Mouse (Mus musculus): ENCODE results near the gene Cldn6. TPM values are rescaled to one million over a fixed set of nuclear protein-coding genes. Genes with fewer than 3 reads are reported as not detected.
A peak's percentile ranks its signal among the peaks of the same experiment; 100 is the strongest.

The Cldn6 gene
- polyA plus RNA-seq, 1 experiment from 2014 or later = 237 TPM

- H3K36me3 ChIP-seq = no peaks in the 10 kb centered on the region
- peak within 1 kb of the TSS; percentile 98 for H3K27ac ChIP-seq
- H3K4me2 ChIP-seq = peak within 1 kb of the TSS; percentile 71
- WGBS = under 1% methylated on average over 72 of the region's 73 CpGs
- peak; percentile 94 for ATAC-seq (ENCODE audit: borderline replicate concordance, extremely low read depth, low FRiP score, low TSS enrichment)
- H3K27me3 ChIP-seq = no peaks in the 10 kb centered on the region
- H3K9ac ChIP-seq = peak within 1 kb of the TSS; percentile 89
- H3K4me3 ChIP-seq = peak within 1 kb of the TSS; percentile 97
- H3K9me3 ChIP-seq = no peaks in the 10 kb centered on the region
- peaks cover 19% of the 10 kb centered on the region for H3K4me1 ChIP-seq
These were observed 47.1 kb downstream of the Cldn6 start, which contains the start of gene Pkmyt1 for GRCm38 (mm10) chr17:23725999-23726757. Gene Pkmyt1, plus strand, starts transcription at chr17:23726336.

DNA sequence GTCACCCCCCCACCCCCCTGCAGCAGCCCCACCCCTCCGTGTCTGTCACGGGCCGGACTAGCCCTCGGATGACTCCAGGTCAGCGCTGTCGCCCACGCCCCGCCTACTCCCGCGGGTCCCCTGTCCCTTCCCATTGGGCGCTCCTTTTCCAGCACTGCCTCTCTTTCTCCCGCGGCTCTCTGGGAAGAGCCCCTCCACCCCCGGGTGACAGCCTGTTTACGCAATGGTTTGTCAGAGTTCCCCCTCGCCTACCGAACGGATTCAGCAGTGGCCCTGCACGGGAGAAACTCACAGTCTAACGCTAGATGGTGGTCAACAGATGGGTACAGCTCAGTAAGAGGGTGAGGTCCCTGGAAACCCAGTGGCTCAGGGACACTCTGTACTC is 47.7 kb downstream of the Cldn6 start:
- H3K4me3 ChIP-seq = peak overlapping the region; percentile 97
- no peaks in the 10 kb centered on the region for H3K36me3 ChIP-seq
- H3K27ac ChIP-seq = peak overlapping the region; percentile 98
- peak; percentile 94 for ATAC-seq (ENCODE audit: borderline replicate concordance, extremely low read depth, low FRiP score, low TSS enrichment)
- no peaks in the 10 kb centered on the region for H3K27me3 ChIP-seq
- H3K9ac ChIP-seq = peak overlapping the region; percentile 89
- H3K4me1 ChIP-seq = peaks cover 19% of the 10 kb centered on the region
- WGBS = under 1% methylated on average over 20 of the region's 20 CpGs
- no peaks in the 10 kb centered on the region for H3K9me3 ChIP-seq
- H3K4me2 ChIP-seq = peak overlapping the region; percentile 71

DNA sequence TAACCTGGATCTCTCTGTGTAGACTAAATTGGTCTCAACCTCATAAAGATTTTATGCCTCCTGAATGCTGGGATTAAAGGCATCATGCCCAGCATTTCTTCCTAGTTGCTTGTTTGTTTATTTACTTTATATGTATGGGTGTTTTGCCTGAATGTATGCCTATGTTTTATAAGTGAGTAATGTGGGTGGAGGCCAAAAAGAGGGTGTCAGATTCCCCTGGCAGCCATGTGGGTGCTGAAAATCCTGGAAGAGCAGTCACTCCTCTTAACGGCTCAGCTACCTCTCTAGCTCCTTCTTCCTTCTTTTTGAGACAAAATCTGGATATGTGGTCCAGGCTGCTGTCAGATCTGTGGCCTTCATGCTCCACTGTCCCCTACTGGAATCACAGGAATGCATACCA is 51.4 kb downstream of the Cldn6 start:
- ATAC-seq (ENCODE audit: borderline replicate concordance, extremely low read depth, low FRiP score, low TSS enrichment) = no peak
- Histone ChIP-seq H3K4me1 (peaks cover 34% of the 10 kb centered on the region), H3K4me3 (no peak overlapping the region), H3K27me3 (no peaks in the 10 kb centered on the region), H3K27ac (no peak overlapping the region), H3K9ac (no peak overlapping the region), H3K9me3 (no peaks in the 10 kb centered on the region), H3K4me2 (no peak overlapping the region), H3K36me3 (peaks cover 8% of the 10 kb centered on the region; the same call in 1 of the 2 replicates)
- WGBS = 42% methylated on average over 1 of the region's 1 CpGs

Other genes with a start within 250 kb of the Cldn6 start
- gene Vmn2r117, start 199.6 kb upstream of the Cldn6 start, polyA plus RNA-seq (2015; fragmentation: Nextera tagmentation; extraction: Ambion mirVana) = not detected in 2 replicates
- 20.9 and 21.5 TPM in 2 replicates for gene Zfp213, start 115.0 kb upstream of the Cldn6 start, polyA plus RNA-seq (2015; fragmentation: Nextera tagmentation; extraction: Ambion mirVana)
- gene Zfp13, start 79.8 kb upstream of the Cldn6 start, polyA plus RNA-seq (2015; fragmentation: Nextera tagmentation; extraction: Ambion mirVana) = 15.0 and 15.3 TPM in 2 replicates
- 0.18 and 0.40 TPM in 2 replicates for gene Zscan10, start 78.4 kb upstream of the Cldn6 start, polyA plus RNA-seq (2015; fragmentation: Nextera tagmentation; extraction: Ambion mirVana)
- 0.41 and 0.53 TPM in 2 replicates for gene Mmp25, start 34.0 kb upstream of the Cldn6 start, polyA plus RNA-seq (2015; fragmentation: Nextera tagmentation; extraction: Ambion mirVana)
- gene Bicdl2, start 18.7 kb upstream of the Cldn6 start, polyA plus RNA-seq (2015; fragmentation: Nextera tagmentation; extraction: Ambion mirVana) = 3.5 and 4.0 TPM in 2 replicates
- gene Hcfc1r1, start 5.7 kb upstream of the Cldn6 start, polyA plus RNA-seq (2015; fragmentation: Nextera tagmentation; extraction: Ambion mirVana) = 59.5 and 64.5 TPM in 2 replicates
- gene Thoc6, start 5.4 kb upstream of the Cldn6 start, polyA plus RNA-seq (2015; fragmentation: Nextera tagmentation; extraction: Ambion mirVana) = 48.3 and 49.1 TPM in 2 replicates
- gene Tnfrsf12a, start 1.8 kb upstream of the Cldn6 start, polyA plus RNA-seq (2015; fragmentation: Nextera tagmentation; extraction: Ambion mirVana) = 26.8 and 28.5 TPM in 2 replicates
- 4.4 and 4.8 TPM in 2 replicates for gene Cldn9, start 4.8 kb downstream of the Cldn6 start, polyA plus RNA-seq (2015; fragmentation: Nextera tagmentation; extraction: Ambion mirVana)
- 0.09 and 0.28 TPM in 2 replicates for gene 1520401A03Rik, start 43.5 kb downstream of the Cldn6 start, polyA plus RNA-seq (2015; fragmentation: Nextera tagmentation; extraction: Ambion mirVana)
- gene Pkmyt1, start 47.1 kb downstream of the Cldn6 start, polyA plus RNA-seq (2015; fragmentation: Nextera tagmentation; extraction: Ambion mirVana) = 61.7 and 68.6 TPM in 2 replicates
- gene Paqr4, start 61.6 kb downstream of the Cldn6 start, polyA plus RNA-seq (2015; fragmentation: Nextera tagmentation; extraction: Ambion mirVana) = 43.9 and 46.7 TPM in 2 replicates
- 0.38 and 1.1 TPM in 2 replicates for gene Kremen2, start 66.6 kb downstream of the Cldn6 start, polyA plus RNA-seq (2015; fragmentation: Nextera tagmentation; extraction: Ambion mirVana)
- gene Flywch1, start 92.4 kb downstream of the Cldn6 start, polyA plus RNA-seq (2015; fragmentation: Nextera tagmentation; extraction: Ambion mirVana) = 70.5 TPM in 2 replicates
- 28.4 and 29.1 TPM in 2 replicates for gene Flywch2, start 106.8 kb downstream of the Cldn6 start, polyA plus RNA-seq (2015; fragmentation: Nextera tagmentation; extraction: Ambion mirVana)
- gene Srrm2, start 111.3 kb downstream of the Cldn6 start, polyA plus RNA-seq (2015; fragmentation: Nextera tagmentation; extraction: Ambion mirVana) = 416 and 431 TPM in 2 replicates
- gene Elob, start 149.9 kb downstream of the Cldn6 start, polyA plus RNA-seq (2015; fragmentation: Nextera tagmentation; extraction: Ambion mirVana) = 927 and 1,006 TPM in 2 replicates
- 0.12 TPM in 1 of 2 replicates, not detected in the other for gene Prss33, start 156.8 kb downstream of the Cldn6 start, polyA plus RNA-seq (2015; fragmentation: Nextera tagmentation; extraction: Ambion mirVana)
- gene Prss32, start 164.6 kb downstream of the Cldn6 start, polyA plus RNA-seq (2015; fragmentation: Nextera tagmentation; extraction: Ambion mirVana) = not detected in 2 replicates
- 1.1 and 1.3 TPM in 2 replicates for gene Prss41, start 164.9 kb downstream of the Cldn6 start, polyA plus RNA-seq (2015; fragmentation: Nextera tagmentation; extraction: Ambion mirVana)
- not detected in 2 replicates for gene Prss21, start 188.8 kb downstream of the Cldn6 start, polyA plus RNA-seq (2015; fragmentation: Nextera tagmentation; extraction: Ambion mirVana)
- gene Dcpp1, start 201.6 kb downstream of the Cldn6 start, polyA plus RNA-seq (2015; fragmentation: Nextera tagmentation; extraction: Ambion mirVana) = 0.71 TPM in 1 of 2 replicates, not detected in the other
- not detected in 2 replicates for gene Dcpp2, start 201.6 kb downstream of the Cldn6 start, polyA plus RNA-seq (2015; fragmentation: Nextera tagmentation; extraction: Ambion mirVana)
- 1.8 and 2.0 TPM in 2 replicates for gene Dcpp3, start 238.2 kb downstream of the Cldn6 start, polyA plus RNA-seq (2015; fragmentation: Nextera tagmentation; extraction: Ambion mirVana)